Mouse (Mus musculus): ENCODE results near the gene Phykpl. TPM values are rescaled to one million over a fixed set of nuclear protein-coding genes. Genes with fewer than 3 reads are reported as not detected.

Phykpl gene
- total RNA-seq, 2 experiments from 2014 or later: 8.1 to 9.4 TPM

DNA sequence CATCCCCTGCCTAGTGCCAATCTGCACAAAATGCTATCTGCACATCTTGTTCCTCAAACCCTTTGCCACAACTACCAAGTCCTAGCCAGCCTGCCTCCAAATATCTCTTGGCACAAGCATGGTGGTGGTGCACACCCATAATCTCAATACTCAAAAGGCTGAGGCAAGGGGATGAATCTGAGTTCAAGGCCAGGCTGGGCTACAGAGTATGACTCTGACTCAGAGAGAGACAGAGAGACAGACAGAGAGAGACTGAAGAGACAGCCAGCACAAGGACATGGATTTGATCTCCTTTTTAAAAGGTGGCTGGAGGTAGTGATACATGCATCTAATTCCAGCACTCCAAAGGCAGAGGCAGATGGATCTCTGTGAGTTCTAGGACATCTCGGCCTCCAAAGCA, 21.3 kb upstream of the Phykpl start:
- DNase-seq (ENCODE audit: low spot score in 2 of 2): no peak
- TF ChIP-seq CTCF (conservative IDR thresholded peaks at IDR 0.05): no peak
- Histone ChIP-seq H3K4me3 (no peak overlapping the region), H3K27ac (no peak overlapping the region)

DNA sequence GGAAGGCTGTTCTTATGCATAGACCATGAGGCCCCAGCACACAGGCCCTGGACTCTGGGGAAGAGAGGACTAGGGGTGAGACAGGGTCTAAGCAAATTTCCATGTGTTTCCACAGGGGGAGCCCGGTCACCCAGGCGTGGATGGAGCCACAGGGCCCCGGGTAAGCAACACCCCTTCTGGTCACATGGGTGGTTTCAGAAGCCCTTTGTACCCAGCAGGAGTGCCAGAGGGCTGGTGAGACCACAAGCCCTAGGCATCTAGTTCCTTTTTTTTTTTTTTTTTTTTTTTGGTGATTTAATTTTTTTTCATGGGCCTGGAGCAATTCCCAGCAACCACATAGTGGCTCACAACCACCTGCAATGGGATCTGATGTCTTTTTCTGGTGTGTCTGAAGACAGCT, 19.5 kb upstream of the Phykpl start:
- Histone ChIP-seq H3K27ac (no peak overlapping the region), H3K4me3 (no peak overlapping the region)
- DNase-seq (ENCODE audit: low spot score in 2 of 2): no peak
- TF ChIP-seq CTCF (conservative IDR thresholded peaks at IDR 0.05): no peak

DNA sequence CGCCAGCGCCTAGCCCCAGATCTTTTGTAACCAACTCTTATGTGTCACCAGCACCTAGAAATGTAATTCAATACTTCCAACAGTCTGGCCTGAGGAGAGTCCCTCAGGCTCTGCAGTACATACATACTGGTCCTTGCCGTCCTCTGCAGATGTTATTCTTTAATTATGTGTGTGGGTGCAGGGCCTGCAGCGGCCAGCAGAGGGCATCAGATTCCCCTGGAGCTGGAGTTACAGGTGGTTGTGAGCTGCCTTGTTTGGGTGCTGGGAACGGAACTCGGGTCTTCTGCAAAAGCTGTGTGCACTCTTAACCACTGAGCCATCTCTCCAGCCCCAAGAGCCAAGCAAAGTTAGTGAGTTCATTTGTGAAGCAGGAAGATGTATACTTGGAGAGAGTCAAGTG, 18.6 kb upstream of the Phykpl start:
- no peak overlapping the region for H3K27ac ChIP-seq
- peak; percentile 53 for TF ChIP-seq CTCF (conservative IDR thresholded peaks at IDR 0.05)
- DNase-seq (ENCODE audit: low spot score in 2 of 2): no peak

DNA sequence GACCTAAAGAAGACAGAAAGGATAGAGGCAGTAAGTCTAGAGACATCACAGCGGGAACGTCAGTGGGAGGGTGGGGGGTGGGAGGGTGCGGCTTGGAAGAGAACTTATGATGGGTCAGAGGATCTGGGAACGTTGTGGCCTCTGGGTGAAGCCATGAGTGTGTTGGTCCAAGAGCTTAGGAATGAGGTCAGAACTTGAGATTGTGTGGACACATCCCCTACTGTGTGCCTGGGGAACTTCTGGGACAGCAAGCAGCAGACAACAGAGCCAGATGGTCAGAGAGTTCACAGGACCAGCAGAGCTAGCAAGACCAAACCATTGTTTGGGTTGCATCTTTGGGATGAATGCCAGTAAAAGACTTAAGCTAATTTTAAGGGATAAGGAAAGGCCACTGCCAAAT, 15.8 kb upstream of the Phykpl start:
- DNase-seq (ENCODE audit: low spot score in 2 of 2): no peak
- no peak overlapping the region for H3K27ac ChIP-seq
- TF ChIP-seq CTCF (conservative IDR thresholded peaks at IDR 0.05): no peak
- no peak overlapping the region for H3K4me3 ChIP-seq

More for the DNA sequence above, 18.6 kb upstream of the Phykpl start:
- H3K4me3 ChIP-seq: no peak overlapping the region

DNA sequence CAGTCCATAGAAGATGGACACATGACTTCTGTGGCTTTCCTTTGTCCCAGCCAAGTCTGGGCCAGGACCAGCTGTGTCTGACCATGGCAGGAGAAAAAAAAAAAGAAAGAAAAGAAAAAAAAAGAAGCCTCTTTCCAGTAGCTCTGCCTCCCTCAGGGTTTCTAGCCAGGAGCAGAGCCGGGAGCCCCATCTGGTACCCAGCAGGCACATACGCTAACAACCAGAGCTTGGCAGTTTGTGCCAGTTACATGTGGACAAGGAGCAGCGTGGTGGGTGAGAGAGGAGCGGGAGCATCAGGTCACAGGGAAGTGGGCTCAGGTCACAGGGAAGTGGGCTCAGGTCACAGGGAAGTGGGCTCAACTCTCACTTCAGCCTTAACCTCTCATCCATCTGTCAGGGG, 8.1 kb upstream of the Phykpl start:
- no peak overlapping the region for H3K4me3 ChIP-seq
- no peak overlapping the region for H3K27ac ChIP-seq
- TF ChIP-seq CTCF (conservative IDR thresholded peaks at IDR 0.05): no peak
- peak; percentile 40 to 42 for DNase-seq (ENCODE audit: low spot score in 2 of 2)

DNA sequence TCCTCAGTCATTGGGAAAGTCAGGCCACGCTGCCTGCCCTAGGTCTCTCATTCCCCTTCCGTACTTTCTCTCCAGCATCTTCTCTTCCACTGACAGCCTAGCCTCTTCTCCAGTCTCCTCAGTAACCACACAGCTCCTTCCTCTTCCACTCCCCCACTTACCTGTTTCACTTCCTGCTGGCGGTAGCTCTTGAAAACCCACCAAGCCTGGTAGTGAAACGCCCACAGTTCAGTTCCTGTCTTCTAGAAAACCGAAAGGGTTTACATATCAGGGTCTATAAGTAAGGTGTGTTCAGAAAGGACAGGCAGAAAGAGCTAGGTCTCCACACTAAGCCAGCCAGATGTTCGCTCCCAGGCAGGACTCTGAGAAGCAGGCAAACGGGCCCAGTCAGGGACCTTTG, 7.0 kb upstream of the Phykpl start:
- no peak for DNase-seq (ENCODE audit: low spot score in 2 of 2)
- Histone ChIP-seq H3K4me3 (no peak overlapping the region), H3K27ac (no peak overlapping the region)
- TF ChIP-seq CTCF (conservative IDR thresholded peaks at IDR 0.05): no peak

DNA sequence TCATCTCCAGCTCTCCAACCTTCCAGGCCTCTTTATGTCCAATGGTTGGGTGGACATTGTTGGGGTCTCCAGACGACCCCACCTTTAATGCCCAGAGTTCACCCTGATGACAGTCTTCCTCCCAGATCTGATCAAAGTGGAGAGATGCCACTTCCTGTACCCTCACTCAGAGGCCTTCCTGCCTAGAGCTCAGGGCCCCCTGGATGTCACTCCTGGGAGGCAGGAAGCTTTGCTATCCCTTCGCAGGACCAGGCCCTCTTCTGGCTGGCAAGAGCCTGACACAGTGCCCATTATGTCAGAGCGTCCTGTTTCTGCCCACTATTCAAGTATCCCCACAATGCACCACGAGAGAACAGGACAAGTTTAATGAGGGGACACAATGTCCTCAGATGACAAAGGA, 5.5 kb upstream of the Phykpl start:
- Histone ChIP-seq H3K4me3 (no peak overlapping the region), H3K27ac (no peak overlapping the region)
- DNase-seq (ENCODE audit: low spot score in 2 of 2): no peak
- TF ChIP-seq CTCF (conservative IDR thresholded peaks at IDR 0.05): no peak

DNA sequence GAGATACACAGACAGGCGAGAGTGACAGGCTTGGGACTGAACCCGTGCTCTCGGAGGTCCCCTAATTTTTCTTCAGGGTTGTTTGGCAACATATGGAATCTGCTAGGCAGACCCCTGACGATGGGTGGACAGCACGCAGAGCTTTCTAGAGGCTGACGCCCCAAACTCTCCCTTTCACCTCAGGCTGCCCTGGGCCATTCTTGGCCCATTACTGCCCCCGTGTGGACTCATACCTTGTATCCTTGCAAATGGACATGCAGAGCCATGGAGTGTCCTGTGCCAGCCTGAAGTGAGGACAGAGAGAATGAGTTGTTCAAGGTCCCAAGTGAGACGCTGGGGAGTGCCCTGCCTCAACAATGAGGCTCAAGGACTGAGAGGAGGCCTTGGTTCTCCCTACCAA, 1.8 kb upstream of the Phykpl start:
- peak; percentile 78 for TF ChIP-seq CTCF (conservative IDR thresholded peaks at IDR 0.05)
- Histone ChIP-seq H3K4me3 (no peak overlapping the region), H3K27ac (no peak overlapping the region)
- peak in 1 of 2 experiments; percentile 62 for DNase-seq (ENCODE audit: low spot score in 2 of 2)

DNA sequence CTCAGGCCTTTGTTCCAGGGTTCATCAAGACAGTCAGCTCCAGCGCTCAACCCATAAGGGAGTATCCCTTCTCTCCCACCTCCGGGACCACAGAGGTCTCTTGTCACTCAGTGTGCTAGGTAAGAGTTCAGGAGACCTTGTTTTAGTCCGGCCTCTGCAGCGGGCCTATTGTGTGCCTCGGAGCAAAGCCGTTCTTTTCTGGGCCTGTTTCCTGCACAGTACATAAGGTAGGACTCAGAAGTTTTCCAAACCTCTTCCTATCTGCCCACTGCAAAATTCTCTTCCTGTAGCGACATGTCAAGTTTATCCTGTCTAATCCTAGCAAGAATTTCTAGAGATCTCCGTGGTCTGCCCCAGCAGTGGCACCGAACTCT, 513 bp upstream of the Phykpl start:
- TF ChIP-seq CTCF (conservative IDR thresholded peaks at IDR 0.05): no peak
- H3K4me3 ChIP-seq: peak overlapping the region; percentile 71
- DNase-seq (ENCODE audit: low spot score in 2 of 2): no peak
- peak overlapping the region; percentile 93 for H3K27ac ChIP-seq

DNA sequence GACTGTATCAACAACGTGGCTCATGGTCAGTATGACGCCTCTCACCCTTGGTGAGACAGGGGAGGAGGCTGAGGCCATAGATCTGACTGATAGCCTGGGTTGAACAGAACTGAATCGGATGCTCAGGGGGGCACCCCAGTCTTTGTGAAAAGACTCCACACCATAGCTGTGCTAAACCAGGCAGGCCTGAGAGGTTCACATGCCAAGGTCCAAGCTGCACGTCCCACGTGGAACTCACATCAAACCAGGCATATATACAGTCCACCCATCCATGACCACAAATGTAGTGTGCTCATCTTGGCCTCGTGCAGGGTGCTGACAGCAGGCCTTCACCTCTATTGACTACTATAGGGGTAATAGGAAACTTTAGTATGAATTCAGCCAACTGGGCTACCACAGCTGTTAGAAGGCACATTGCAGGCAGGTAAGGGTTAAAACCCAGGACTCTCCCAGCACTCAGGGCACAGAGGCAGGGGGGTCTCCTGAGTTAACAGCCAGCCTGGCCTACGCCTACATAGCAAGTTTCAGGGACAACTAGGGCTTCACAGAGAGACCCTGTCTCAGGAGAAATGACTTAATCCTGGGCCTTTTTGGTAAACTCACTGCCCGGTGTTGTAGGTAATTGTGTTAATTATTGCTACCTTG, 1.2 kb downstream of the Phykpl start:
- DNase-seq (ENCODE audit: low spot score in 2 of 2): no peak
- TF ChIP-seq CTCF (conservative IDR thresholded peaks at IDR 0.05): no peak
- peak overlapping the region; percentile 71 for H3K4me3 ChIP-seq
- no peak overlapping the region for H3K27ac ChIP-seq

DNA sequence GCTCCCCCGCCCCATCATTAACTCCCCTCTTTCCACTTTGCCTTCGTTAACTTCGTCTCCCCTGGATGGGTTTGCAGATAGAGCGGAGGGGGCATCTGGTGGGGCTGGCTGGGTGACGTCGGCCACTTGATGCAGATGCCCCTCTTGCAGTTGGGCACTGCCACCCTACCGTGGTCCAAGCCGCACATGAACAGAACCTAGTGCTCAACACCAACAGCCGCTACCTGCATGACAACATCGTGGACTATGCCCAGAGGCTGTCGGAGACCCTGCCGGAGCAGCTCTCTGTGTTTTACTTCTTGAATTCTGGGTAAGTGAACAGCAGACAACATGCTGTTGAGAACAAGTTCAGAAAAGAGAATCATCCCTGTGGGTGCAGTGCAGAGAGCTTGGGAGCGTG, 1.9 kb downstream of the Phykpl start:
- Histone ChIP-seq H3K4me3 (no peak overlapping the region), H3K27ac (no peak overlapping the region)
- no peak for DNase-seq (ENCODE audit: low spot score in 2 of 2)
- TF ChIP-seq CTCF (conservative IDR thresholded peaks at IDR 0.05): no peak

DNA sequence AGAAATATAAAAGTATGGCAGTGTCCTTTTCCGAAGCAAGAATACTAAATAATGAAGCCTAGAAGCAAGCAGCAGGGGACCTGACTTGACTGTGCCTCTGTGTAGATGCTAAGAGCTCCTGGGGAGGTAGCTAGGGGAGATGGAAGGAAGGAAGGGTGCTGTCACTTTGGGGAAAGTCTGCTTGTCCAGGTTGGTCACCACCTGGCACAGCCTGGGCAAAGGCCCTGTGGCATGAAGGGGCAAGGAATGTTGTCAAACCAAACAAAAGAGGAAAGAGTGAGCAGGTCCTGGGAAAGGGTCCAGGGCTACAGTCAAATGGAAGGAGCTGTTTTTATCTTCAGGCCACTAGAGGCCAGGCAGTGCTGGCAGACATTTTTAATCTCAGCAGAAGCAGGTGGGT, 2.5 kb downstream of the Phykpl start:
- no peak for TF ChIP-seq CTCF (conservative IDR thresholded peaks at IDR 0.05)
- no peak for DNase-seq (ENCODE audit: low spot score in 2 of 2)
- Histone ChIP-seq H3K27ac (no peak overlapping the region), H3K4me3 (no peak overlapping the region)

DNA sequence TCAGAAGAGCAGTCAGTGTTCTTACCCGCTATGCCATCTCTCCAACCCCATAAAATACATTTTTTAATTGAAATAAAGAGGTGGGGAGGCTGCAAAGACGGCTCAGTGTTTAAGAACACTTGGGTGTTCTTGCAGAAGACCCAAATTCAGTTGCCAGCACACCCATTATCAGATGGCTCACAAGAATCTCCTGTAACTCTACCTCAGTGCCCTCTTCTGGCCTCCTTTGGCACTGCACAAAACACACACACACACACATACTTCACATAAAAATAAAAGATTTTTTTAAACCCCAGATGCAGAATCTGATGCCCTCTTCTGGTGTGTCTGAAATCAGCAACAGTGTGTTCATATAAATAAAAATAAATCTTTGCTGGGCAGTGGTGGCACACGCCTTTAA, 4.3 kb downstream of the Phykpl start:
- Histone ChIP-seq H3K4me3 (no peak overlapping the region), H3K27ac (no peak overlapping the region)
- no peak for DNase-seq (ENCODE audit: low spot score in 2 of 2)
- no peak; the same call in 1 of the 2 replicates for TF ChIP-seq CTCF (conservative IDR thresholded peaks at IDR 0.05)

DNA sequence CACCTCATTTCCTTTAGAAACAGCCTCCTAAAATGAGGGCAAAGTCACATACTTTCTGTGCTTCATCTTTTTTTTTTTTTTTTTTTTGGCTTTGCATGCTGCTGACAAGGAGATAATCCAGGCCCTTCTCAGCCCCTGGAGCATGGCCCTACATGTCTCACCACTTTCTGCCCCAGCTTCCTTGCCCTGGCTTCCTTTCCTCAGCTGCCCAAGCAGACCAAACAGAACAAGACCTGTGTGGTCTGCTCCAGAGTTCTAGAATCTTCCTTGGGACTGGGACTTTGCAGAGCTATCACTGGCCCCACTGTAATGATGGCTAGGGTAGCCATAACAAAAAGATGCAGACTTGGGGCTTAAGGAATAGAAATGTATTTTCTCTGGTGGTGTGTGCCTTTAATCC, 5.4 kb downstream of the Phykpl start:
- no peak for TF ChIP-seq CTCF (conservative IDR thresholded peaks at IDR 0.05)
- DNase-seq (ENCODE audit: low spot score in 2 of 2): no peak
- no peak overlapping the region for H3K27ac ChIP-seq
- no peak overlapping the region for H3K4me3 ChIP-seq

DNA sequence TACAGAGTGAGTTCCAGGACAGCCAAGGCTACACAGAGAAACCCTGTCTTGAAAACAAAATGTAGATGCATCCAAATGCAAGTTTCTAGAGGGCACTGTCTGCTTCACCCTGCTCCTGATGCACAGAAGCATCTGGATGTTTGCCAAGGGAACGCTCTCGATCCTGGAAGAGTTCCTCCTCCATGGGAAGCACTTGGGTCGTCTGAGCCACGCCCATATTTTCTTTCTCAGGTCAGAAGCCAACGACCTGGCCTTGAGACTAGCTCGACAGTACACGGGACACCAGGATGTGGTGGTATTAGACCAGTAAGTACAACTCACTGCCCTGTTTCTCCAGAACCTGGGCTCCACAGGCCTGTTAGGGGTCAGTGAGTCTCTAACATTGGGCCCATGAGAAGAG, 6.6 kb downstream of the Phykpl start:
- Histone ChIP-seq H3K27ac (no peak overlapping the region), H3K4me3 (no peak overlapping the region)
- no peak for TF ChIP-seq CTCF (conservative IDR thresholded peaks at IDR 0.05)
- no peak for DNase-seq (ENCODE audit: low spot score in 2 of 2)

All from layer of hippocampus, adult 2 months (tissue).